Mouse (Mus musculus): ENCODE data around the gene Mef2a. TPM values are rescaled to one million over a fixed set of nuclear protein-coding genes. Genes with fewer than 3 reads are reported as not detected.

The Mef2a gene
- polyA plus RNA-seq, 1 experiment from 2014 or later: 38.4 TPM

DNA sequence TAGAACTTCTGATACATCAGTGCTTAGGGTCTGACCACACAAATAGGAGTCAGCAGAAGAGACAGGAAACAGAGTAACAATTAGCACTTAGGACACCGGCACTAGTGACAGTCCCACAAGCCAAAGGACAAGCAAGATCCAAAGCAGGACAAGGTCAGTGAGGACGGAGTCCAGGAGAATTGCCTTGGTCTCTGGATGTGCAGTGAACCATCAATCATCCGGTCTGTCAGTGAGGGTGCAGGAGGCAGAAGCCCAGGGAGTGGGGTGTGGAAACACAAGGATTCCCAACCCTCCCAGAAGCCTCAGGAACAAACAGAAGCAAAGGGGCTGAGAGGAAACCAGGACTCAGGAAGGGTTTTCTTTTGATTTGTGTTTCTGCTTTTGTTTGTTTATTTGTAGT, 169.0 kb downstream of the Mef2a start:
- H3K27ac ChIP-seq: no peak overlapping the region
- H3K9me3 ChIP-seq: no peaks in the 10 kb centered on the region

DNA sequence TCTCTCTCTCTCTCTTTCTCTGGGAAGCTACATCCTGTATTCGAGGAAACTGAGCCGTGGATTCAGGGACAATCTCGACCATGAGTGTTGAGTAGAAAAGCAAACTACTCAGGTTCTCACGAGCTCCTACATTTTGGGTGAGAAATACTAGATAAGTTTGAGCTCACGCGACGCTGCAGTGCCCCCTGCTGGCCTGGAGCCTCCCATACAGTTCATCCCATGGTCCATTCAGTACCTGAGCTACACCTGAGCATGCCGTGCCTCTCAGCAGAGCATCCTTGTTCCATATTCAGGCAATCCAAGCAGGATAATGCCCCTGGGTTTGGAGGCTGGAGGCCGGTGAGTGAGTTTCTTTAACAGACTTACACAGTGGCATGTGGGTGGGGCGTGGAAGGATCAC, 173.2 kb downstream of the Mef2a start:
- Histone ChIP-seq H3K9ac (no peak overlapping the region), H3K27ac (no peak overlapping the region), H3K4me1 (no peaks in the 10 kb centered on the region), H3K4me2 (no peak overlapping the region), H3K27me3 (no peaks in the 10 kb centered on the region), H3K36me3 (no peaks in the 10 kb centered on the region), H3K9me3 (no peaks in the 10 kb centered on the region), H3K4me3 (no peak overlapping the region)
- WGBS: 21% methylated on average over 10 of the region's 10 CpGs
- no peak for ATAC-seq (ENCODE audit: insufficient number of reproducible peaks, insufficient read depth, low FRiP score, low TSS enrichment, low read depth)

More for the DNA sequence above, 169.0 kb downstream of the Mef2a start:
- no peak overlapping the region for H3K4me2 ChIP-seq
- H3K9ac ChIP-seq: no peak overlapping the region
- 88% methylated on average over 3 of the region's 3 CpGs for WGBS
- H3K4me3 ChIP-seq: no peak overlapping the region
- H3K27me3 ChIP-seq: no peaks in the 10 kb centered on the region
- no peaks in the 10 kb centered on the region for H3K36me3 ChIP-seq
- ATAC-seq (ENCODE audit: insufficient number of reproducible peaks, insufficient read depth, low FRiP score, low TSS enrichment, low read depth): no peak
- H3K4me1 ChIP-seq: peaks cover 13% of the 10 kb centered on the region

DNA sequence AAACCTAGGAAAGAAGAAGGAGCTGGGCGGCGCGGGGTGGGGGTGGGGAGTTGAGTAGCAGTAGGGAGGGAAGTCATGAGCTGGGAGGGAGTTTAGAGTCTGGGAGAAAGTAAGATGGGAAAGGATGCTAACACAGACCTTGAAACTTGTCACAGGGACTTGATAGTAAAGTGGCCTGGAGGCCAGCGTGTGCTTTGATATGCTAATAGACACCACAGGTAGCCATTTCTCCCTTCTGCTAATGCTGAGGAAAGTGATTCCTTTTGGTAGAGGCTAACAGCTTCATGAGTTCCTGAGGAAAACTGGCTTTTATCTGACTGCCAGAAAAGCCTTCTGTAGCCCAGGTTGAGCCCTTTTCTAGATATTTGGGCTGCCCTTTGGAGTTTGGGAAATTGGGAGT, 188.9 kb downstream of the Mef2a start:
- no peaks in the 10 kb centered on the region for H3K27me3 ChIP-seq
- 19% methylated on average over 4 of the region's 4 CpGs for WGBS
- peaks cover 6% of the 10 kb centered on the region; the same call in 1 of the 2 replicates for H3K4me1 ChIP-seq
- no peak overlapping the region for H3K27ac ChIP-seq
- no peaks in the 10 kb centered on the region for H3K9me3 ChIP-seq
- H3K4me2 ChIP-seq: no peak overlapping the region
- no peak for ATAC-seq (ENCODE audit: insufficient number of reproducible peaks, insufficient read depth, low FRiP score, low TSS enrichment, low read depth)
- no peak overlapping the region for H3K4me3 ChIP-seq
- H3K9ac ChIP-seq: no peak overlapping the region
- no peaks in the 10 kb centered on the region for H3K36me3 ChIP-seq

Other genes starting within 250 kb of the Mef2a start
- 16.1 and 19.7 TPM in 2 replicates for gene Lysmd4, start 150.3 kb downstream of the Mef2a start, polyA plus RNA-seq (2015; fragmentation: Nextera tagmentation; extraction: Ambion mirVana)